Mouse (Mus musculus) neural tube, embryonic 15.5 days (tissue): ENCODE results near the gene Gsdme. TPM values are rescaled to one million over a fixed set of nuclear protein-coding genes. Genes with fewer than 3 reads are reported as not detected.

Experiments
- ATAC-seq: fragments of 200-750 bp; cut with Nextera tagmentation; 2 replicates; pipeline ENCODE4 v1.8.0; 2017; ENCODE audit warnings: mild to moderate bottlenecking, moderate TSS enrichment, moderate library complexity; ENCODE audit not compliant: low FRiP score
- H3K27ac ChIP-seq: fragments of 300-500 bp; sonication (generic); replicated peaks from 2 replicates; pipeline ENCODE4 v1.5.1; 2015; ENCODE audit warnings: mild to moderate bottlenecking, inconsistent platforms
- H3K27me3 ChIP-seq: fragments of 300-500 bp; sonication (generic); replicated peaks from 2 replicates; pipeline ENCODE4 v1.6.1; 2015; ENCODE audit warnings: inconsistent platforms
- H3K36me3 ChIP-seq: fragments of 300-500 bp; sonication (generic); 2 replicates; pipeline ENCODE4 v1.6.1; 2015; ENCODE audit warnings: inconsistent platforms
- H3K4me1 ChIP-seq: fragments of 300-500 bp; sonication (generic); 2 replicates; pipeline ENCODE4 v1.6.1; 2015; ENCODE audit warnings: inconsistent platforms
- H3K4me2 ChIP-seq: fragments of 300-500 bp; sonication (generic); 2 replicates; pipeline ENCODE4 v1.6.1; 2015; ENCODE audit warnings: inconsistent platforms, mild to moderate bottlenecking, moderate library complexity
- H3K4me3 ChIP-seq: fragments of 300-500 bp; sonication (generic); replicated peaks from 2 replicates; pipeline ENCODE4 v1.5.1; 2015; ENCODE audit warnings: mild to moderate bottlenecking, inconsistent platforms
- H3K9ac ChIP-seq: fragments of 300-500 bp; sonication (generic); replicated peaks from 2 replicates; pipeline ENCODE4 v1.6.1; 2015; ENCODE audit warnings: mild to moderate bottlenecking, inconsistent platforms
- H3K9me3 ChIP-seq: fragments of 300-500 bp; sonication (generic); replicated peaks from 2 replicates; pipeline ENCODE4 v1.6.1; 2016; ENCODE audit warnings: inconsistent platforms
- WGBS: fragments of 180-500 bp; shearing (Covaris S2); methylation state at CpG from one replicate; pipeline ENCODE4 v1.1.7; 2015; ENCODE audit warnings: mixed read lengths; 5-methylcytosine and 5-hydroxymethylcytosine counted together
- polyA plus RNA-seq: library from polyadenylated mRNA; unstranded; fragments of >200 nt; fragmentation: Nextera tagmentation; extraction: Ambion mirVana; gene quantifications from 2 replicates; pipeline ENCODE4 v1.2.1, GENCODE M21; 2015

The Gsdme gene
- polyA plus RNA-seq, 1 experiment from 2014 or later, result 86.0 TPM

DNA sequence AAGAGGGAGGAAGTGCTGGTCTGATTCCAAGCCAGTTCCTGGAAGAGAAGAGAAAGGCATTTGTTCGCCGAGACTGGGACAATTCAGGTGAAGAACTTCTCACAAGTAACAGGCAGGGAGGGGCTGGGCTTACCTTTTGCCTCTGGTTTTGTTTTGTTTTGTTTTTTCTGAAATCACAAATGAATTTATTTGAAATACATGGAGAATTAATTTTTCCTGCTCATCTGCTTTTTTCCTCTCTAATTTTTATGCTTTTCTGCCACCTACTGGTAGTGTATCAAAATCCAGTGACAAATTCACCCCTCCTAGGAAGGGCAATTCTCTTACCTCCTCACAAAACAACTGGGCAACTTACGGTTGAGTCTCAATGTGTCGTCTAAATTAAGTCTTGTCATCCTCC lies 83.5 kb downstream of the Gsdme start:
- Histone ChIP-seq H3K9ac (no peak overlapping the region), H3K4me1 (no peaks in the 10 kb centered on the region), H3K9me3 (no peaks in the 10 kb centered on the region), H3K27ac (no peak overlapping the region), H3K4me3 (no peak overlapping the region), H3K36me3 (peaks cover 13% of the 10 kb centered on the region), H3K4me2 (no peak overlapping the region), H3K27me3 (no peaks in the 10 kb centered on the region)
- WGBS, result 74% methylated on average over 4 of the region's 4 CpGs
- ATAC-seq, result no peak

DNA sequence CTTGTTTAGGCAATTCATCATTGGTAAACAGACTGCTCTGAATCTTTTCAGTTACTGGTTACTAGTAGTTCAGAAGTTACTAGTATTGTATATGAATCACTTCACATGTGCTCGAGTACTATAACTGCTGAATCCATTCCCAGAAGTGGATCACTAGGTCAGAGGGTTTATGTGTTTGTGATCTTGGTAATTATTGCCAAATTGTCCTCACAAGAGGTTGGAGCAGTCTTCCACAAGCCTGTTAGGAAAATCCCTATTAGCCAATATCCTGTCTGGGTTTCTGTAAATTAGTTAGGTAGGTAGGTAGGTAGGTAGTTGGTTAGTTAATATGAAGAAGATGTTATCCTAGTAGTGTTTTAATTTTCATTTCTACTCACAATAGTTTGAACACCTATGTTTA lies 87.9 kb downstream of the Gsdme start:
- Histone ChIP-seq H3K27me3 (no peaks in the 10 kb centered on the region), H3K4me2 (no peak overlapping the region), H3K27ac (no peak overlapping the region), H3K4me1 (no peaks in the 10 kb centered on the region), H3K9me3 (peaks cover 5% of the 10 kb centered on the region; the same call in 1 of the 2 replicates), H3K9ac (no peak overlapping the region), H3K36me3 (0 out of 2 replicates have a peak, but pooled peaks cover 3% of the 10 kb centered on the region), H3K4me3 (no peak overlapping the region)
- ATAC-seq, result no peak
- WGBS, result 88% methylated on average over 1 of the region's 1 CpGs

DNA sequence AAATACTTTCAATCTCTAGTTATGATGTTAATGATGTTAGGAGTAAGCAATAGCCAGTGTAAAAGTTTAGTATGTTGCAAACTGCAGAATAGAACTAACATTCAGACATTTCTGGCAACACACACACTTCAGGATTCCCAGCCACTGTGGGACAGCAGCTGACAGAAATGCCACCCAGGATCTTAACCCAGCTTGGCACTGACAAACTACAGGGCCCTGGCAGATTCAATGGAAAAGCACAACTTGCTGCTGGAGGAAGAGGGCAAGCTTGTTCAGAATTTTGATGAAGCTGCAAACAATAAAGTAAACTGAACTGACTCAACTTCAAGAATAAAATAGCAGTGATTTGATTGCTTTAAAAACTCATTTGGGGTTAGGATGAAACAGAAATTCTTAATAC lies 93.9 kb downstream of the Gsdme start:
- Histone ChIP-seq H3K4me1 (no peaks in the 10 kb centered on the region), H3K27me3 (no peaks in the 10 kb centered on the region), H3K27ac (no peak overlapping the region), H3K4me3 (no peak overlapping the region), H3K36me3 (0 out of 2 replicates have a peak, but pooled peaks cover 3% of the 10 kb centered on the region), H3K9me3 (peaks cover 5% of the 10 kb centered on the region; the same call in 1 of the 2 replicates), H3K9ac (no peak overlapping the region), H3K4me2 (no peak overlapping the region)
- no peak for ATAC-seq

DNA sequence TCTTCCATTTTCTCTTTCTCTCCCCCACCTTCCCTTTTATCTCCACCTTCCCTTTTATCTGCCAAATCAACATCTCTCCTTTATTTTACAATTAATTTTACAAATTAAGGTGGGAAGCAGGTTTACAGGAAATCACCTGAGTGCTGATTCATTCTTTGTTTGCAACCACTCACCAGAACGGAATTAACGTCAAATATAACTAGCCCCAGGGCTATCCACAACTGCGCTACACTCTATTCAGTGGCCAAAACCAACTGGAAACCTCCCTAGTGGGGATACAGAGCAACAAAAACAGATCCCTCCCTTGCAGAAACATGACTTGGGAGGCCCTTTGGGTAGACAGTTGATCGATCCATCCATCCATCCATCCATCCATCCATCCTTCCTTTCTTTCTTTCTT lies 94.8 kb downstream of the Gsdme start:
- H3K4me3 ChIP-seq, result no peak overlapping the region
- H3K4me1 ChIP-seq, result no peaks in the 10 kb centered on the region
- no peak overlapping the region for H3K4me2 ChIP-seq
- 86% methylated on average over 4 of the region's 4 CpGs for WGBS
- H3K36me3 ChIP-seq, result 0 out of 2 replicates have a peak, but pooled peaks cover 3% of the 10 kb centered on the region
- no peak for ATAC-seq
- H3K9ac ChIP-seq, result no peak overlapping the region
- no peaks in the 10 kb centered on the region for H3K27me3 ChIP-seq
- H3K27ac ChIP-seq, result no peak overlapping the region
- H3K9me3 ChIP-seq, result peaks cover 5% of the 10 kb centered on the region; the same call in 1 of the 2 replicates

DNA sequence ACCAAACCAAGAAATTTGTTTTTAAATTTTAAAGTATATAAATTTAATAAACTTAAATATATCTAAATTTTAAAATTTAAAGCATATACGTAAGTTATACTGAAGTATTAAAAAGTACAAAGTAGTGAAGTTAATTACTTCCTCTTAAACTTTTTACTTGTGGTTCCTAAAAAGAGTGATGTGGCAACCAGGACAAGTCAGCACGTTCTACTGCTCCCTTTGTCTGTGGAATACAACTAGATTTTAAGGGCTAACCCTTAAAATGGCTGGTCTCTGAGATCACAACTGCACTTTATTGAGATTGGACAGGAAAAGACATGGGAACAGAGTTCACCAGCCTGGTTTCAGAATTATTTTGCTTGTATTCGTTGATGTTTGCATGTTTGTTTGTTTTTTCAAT lies 100.6 kb downstream of the Gsdme start:
- no peak overlapping the region for H3K9ac ChIP-seq
- 0 out of 2 replicates have a peak, but pooled peaks cover 2% of the 10 kb centered on the region for H3K36me3 ChIP-seq
- H3K4me2 ChIP-seq, result no peak overlapping the region
- H3K27ac ChIP-seq, result no peak overlapping the region
- WGBS, result 87% methylated on average over 3 of the region's 3 CpGs
- no peaks in the 10 kb centered on the region for H3K4me1 ChIP-seq
- no peaks in the 10 kb centered on the region for H3K9me3 ChIP-seq
- no peaks in the 10 kb centered on the region for H3K27me3 ChIP-seq
- ATAC-seq, result no peak
- no peak overlapping the region for H3K4me3 ChIP-seq

DNA sequence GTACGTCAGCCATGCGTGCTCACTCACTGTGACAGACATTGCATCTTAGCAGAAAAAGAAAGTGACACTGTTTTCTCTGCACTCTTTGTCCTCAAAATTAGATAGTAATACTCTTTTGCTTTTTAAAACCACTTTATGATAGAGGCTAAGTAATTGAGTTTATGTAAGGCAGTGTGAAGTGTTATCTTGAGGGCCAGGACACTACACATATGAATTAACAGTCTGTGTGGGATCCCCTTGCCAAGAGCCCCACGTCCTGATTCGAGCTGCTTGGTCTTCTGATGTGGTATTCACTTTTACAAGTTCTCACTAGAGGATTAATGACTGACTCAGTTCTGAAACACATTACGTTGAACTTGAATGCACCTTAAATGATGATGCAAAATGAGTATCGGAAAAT lies 103.8 kb downstream of the Gsdme start:
- no peak for ATAC-seq
- Histone ChIP-seq H3K4me3 (no peak overlapping the region), H3K9ac (no peak overlapping the region), H3K4me2 (no peak overlapping the region), H3K4me1 (no peaks in the 10 kb centered on the region), H3K27me3 (no peaks in the 10 kb centered on the region), H3K27ac (no peak overlapping the region), H3K9me3 (no peaks in the 10 kb centered on the region), H3K36me3 (0 out of 2 replicates have a peak, but pooled peaks cover 2% of the 10 kb centered on the region)
- WGBS, result 73% methylated on average over 6 of the region's 6 CpGs

DNA sequence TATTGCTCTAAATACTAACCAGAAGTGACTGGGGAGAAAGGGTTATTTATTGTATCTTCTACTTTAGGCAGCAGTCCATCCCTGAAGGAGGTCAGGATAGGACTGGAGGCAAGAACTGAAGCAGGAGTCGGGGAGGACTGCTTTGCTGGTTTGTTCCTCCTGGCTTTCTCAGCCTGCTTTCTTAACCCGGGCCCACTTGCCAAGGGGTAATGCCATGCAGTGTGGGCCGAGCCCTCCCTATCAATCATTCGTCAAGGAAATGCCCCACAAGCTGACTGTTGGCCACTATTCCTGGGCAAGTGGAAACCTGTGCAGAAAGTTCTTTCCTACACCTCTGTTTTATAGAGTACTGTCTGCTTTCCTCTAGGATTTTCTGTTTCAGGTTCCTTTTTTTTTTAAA lies 114.3 kb downstream of the Gsdme start:
- no peak overlapping the region for H3K9ac ChIP-seq
- H3K9me3 ChIP-seq, result no peaks in the 10 kb centered on the region
- no peak overlapping the region for H3K4me2 ChIP-seq
- no peaks in the 10 kb centered on the region for H3K27me3 ChIP-seq
- no peaks in the 10 kb centered on the region for H3K4me1 ChIP-seq
- ATAC-seq, result no peak
- 86% methylated on average over 4 of the region's 4 CpGs for WGBS
- no peak overlapping the region for H3K4me3 ChIP-seq
- H3K36me3 ChIP-seq, result peaks cover 6% of the 10 kb centered on the region; the same call in 1 of the 2 replicates
- no peak overlapping the region for H3K27ac ChIP-seq

DNA sequence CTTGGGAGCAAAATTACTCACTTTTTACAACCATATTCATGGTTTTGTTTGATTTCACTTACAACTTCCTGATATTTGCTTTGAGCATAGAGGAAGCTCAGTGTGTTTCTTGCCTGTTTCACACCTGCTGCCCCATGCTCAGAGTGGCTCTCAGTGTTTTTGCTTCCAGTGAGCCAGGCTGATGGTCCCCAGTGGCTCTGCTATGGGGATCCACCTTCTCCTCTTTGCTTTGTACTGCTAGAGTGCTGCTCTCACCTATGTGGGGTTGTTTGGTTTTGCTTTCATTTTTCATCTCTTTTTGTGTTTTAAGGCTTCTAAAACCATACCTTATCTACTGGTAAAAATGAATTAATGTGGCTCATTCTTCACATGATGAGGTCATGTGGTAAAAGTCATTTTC lies 117.5 kb downstream of the Gsdme start:
- peaks cover 6% of the 10 kb centered on the region; the same call in 1 of the 2 replicates for H3K36me3 ChIP-seq
- H3K4me3 ChIP-seq, result no peak overlapping the region
- H3K4me2 ChIP-seq, result no peak overlapping the region
- ATAC-seq, result no peak
- H3K9me3 ChIP-seq, result no peaks in the 10 kb centered on the region
- H3K4me1 ChIP-seq, result no peaks in the 10 kb centered on the region
- H3K27ac ChIP-seq, result no peak overlapping the region
- no peak overlapping the region for H3K9ac ChIP-seq
- H3K27me3 ChIP-seq, result no peaks in the 10 kb centered on the region

DNA sequence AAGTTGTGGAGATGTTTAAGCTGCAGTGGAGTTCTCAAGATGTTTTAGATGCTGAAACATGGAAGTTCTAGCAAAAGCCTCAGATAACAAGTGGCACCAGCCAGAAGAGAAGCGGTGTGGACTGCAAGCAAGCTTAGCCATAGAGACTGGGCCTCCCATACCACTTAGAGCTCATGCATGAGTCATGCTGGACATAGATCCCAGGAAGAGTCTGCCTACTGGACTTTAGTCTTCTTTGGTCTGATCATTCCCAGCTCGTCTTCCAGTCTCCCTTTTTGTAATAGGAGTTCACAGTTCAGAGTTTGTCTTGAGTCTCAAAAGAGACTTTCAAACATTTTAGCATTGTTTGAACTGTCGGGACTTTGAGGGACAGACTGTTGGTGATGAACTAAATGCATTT lies 124.1 kb downstream of the Gsdme start:
- H3K36me3 ChIP-seq, result no peaks in the 10 kb centered on the region
- no peak overlapping the region for H3K4me3 ChIP-seq
- no peak overlapping the region for H3K27ac ChIP-seq
- no peak for ATAC-seq
- H3K9ac ChIP-seq, result no peak overlapping the region
- H3K27me3 ChIP-seq, result no peaks in the 10 kb centered on the region
- H3K4me1 ChIP-seq, result no peaks in the 10 kb centered on the region
- H3K9me3 ChIP-seq, result no peaks in the 10 kb centered on the region
- 89% methylated on average over 3 of the region's 3 CpGs for WGBS
- no peak overlapping the region for H3K4me2 ChIP-seq

Other genes starting within 250 kb of the Gsdme start
- 66.3 and 72.0 TPM in 2 replicates for gene Mpp6, start 153.6 kb downstream of the Gsdme start, polyA plus RNA-seq
- 6.2 and 6.8 TPM in 2 replicates for gene Osbpl3, start 192.3 kb upstream of the Gsdme start, polyA plus RNA-seq